Mouse (Mus musculus) lung, postnatal 0 days (tissue): ENCODE measurements at regions not wholly inside any gene's neighbourhood (a gene's known extent, or its start where the extent isn't known, plus 50 kb on each side); places are given as distances from the start of the nearest gene placed in this dataset.

Experiments used
- ATAC-seq: fragments of 200-750 bp; cut with Nextera tagmentation; 2 replicates; pipeline ENCODE4 v1.8.0; 2017; ENCODE audit warnings: moderate library complexity
- DNase-seq: peaks from one replicate; pipeline ENCODE4 v3.0.0-alpha.2; 2016; ENCODE audit warnings: low spot score
- H3K27ac ChIP-seq: fragments of 300-500 bp; sonication (generic); 2 replicates; pipeline ENCODE4 v1.5.1; 2014; ENCODE audit warnings: antibody characterized with exemption, mild to moderate bottlenecking, low read length, mixed read lengths
- H3K27me3 ChIP-seq: fragments of 300-500 bp; sonication (generic); replicated peaks from 2 replicates; pipeline ENCODE4 v1.6.1; 2014; ENCODE audit warnings: low read length, mixed read lengths; ENCODE audit not compliant: insufficient read depth
- H3K36me3 ChIP-seq: fragments of 300-500 bp; sonication (generic); 2 replicates; pipeline ENCODE4 v1.6.1; 2014; ENCODE audit warnings: low read length, mixed read lengths; ENCODE audit not compliant: insufficient read depth
- H3K4me1 ChIP-seq: fragments of 300-500 bp; sonication (generic); 2 replicates; pipeline ENCODE4 v1.6.1; 2014; ENCODE audit warnings: antibody characterized with exemption, low read depth, low read length, mixed read lengths; ENCODE audit not compliant: insufficient read depth
- H3K4me2 ChIP-seq: fragments of 300-500 bp; sonication (generic); replicated peaks from 2 replicates; pipeline ENCODE4 v1.6.1; 2014; ENCODE audit warnings: low read depth, mild to moderate bottlenecking, low read length, moderate library complexity, mixed read lengths
- H3K4me3 ChIP-seq: fragments of 300-500 bp; sonication (generic); 2 replicates; pipeline ENCODE4 v1.5.1; 2014; ENCODE audit warnings: low read depth, low read length
- H3K9ac ChIP-seq: fragments of 300-500 bp; sonication (generic); replicated peaks from 2 replicates; pipeline ENCODE4 v1.6.1; 2014; ENCODE audit warnings: low read depth, mild to moderate bottlenecking
- H3K9me3 ChIP-seq: fragments of 300-500 bp; sonication (generic); 2 replicates; pipeline ENCODE4 v1.6.1; 2016; ENCODE audit warnings: low read length, mixed read lengths
- CTCF ChIP-seq: IDR thresholded peaks from 2 replicates; pipeline ENCODE4 v1.5.1; 2016; ENCODE audit warnings: antibody characterized with exemption, mild to moderate bottlenecking
- EP300 ChIP-seq: IDR thresholded peaks from 2 replicates; pipeline ENCODE4 v1.6.1; 2016; ENCODE audit warnings: antibody characterized with exemption, mild to moderate bottlenecking, control low read depth
- WGBS: fragments of 180-500 bp; shearing (Covaris S2); extraction: QIAGEN DNeasy Blood & Tissue Kit; methylation state at CpG from one replicate; pipeline ENCODE4 v1.1.7; 2014; 5-methylcytosine and 5-hydroxymethylcytosine counted together

DNA sequence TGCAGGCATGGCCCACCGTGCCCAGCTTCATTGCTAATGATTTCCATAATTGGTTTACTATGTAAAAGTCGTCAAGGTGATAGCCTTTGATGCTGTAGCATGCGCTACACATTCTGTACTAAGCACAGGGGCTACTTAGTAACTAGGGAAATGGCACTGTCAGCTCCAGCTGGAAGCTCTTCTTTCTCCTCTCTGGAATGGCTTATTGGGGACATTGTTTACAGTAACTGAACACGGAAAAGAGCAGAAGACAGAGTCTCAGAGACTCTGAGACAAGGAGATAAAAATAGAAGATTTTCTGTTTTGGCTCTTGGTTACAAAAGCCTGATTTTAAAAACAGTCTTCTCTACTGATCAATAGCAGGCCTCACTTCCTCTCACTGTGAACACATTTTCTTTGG, 178.3 kb downstream of the Ktn1 start:
- no peaks in the 10 kb centered on the region for H3K36me3 ChIP-seq
- no peak overlapping the region for H3K9ac ChIP-seq
- H3K27ac ChIP-seq = 0 out of 2 replicates have a peak overlapping the region, but pooled peaks have one; percentile 20
- no peak overlapping the region for H3K4me2 ChIP-seq
- H3K27me3 ChIP-seq = no peaks in the 10 kb centered on the region
- 54% methylated on average over 4 of the region's 4 CpGs for WGBS
- no peak overlapping the region for H3K4me3 ChIP-seq
- ATAC-seq (peak; percentile 54), DNase-seq (peak; percentile 79)
- TF ChIP-seq CTCF (no peak), EP300 (no peak)
- H3K9me3 ChIP-seq = no peaks in the 10 kb centered on the region
- H3K4me1 ChIP-seq = no peaks in the 10 kb centered on the region

DNA sequence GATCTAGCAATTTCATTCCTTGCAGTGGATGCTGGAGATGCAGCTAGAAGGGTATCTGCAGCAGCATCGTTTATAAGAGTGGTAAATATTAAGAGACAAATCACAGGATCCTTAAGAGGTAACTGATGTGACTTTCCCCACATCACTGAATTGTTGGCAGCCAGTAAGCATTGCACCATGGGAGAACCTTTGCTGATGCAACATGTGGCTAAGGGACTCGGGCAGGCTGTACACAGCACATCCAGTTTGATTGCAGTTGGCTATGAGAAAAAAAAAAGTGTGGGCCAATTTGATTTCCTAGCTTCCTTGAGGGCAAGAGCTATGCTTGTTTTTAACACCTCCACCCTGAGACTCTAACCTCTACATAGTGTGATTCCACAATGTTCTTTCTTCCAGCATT, 179.4 kb downstream of the Ktn1 start:
- no peak overlapping the region for H3K4me3 ChIP-seq
- 0 out of 2 replicates have a peak, but pooled peaks have one; percentile 11 for ATAC-seq
- no peaks in the 10 kb centered on the region for H3K9me3 ChIP-seq
- H3K9ac ChIP-seq = no peak overlapping the region
- H3K4me2 ChIP-seq = no peak overlapping the region
- peak; percentile 48 for DNase-seq
- TF ChIP-seq CTCF (no peak), EP300 (no peak)
- H3K4me1 ChIP-seq = no peaks in the 10 kb centered on the region
- H3K36me3 ChIP-seq = no peaks in the 10 kb centered on the region
- H3K27ac ChIP-seq = no peak overlapping the region
- WGBS = 70% methylated on average over 2 of the region's 2 CpGs
- no peaks in the 10 kb centered on the region for H3K27me3 ChIP-seq

DNA sequence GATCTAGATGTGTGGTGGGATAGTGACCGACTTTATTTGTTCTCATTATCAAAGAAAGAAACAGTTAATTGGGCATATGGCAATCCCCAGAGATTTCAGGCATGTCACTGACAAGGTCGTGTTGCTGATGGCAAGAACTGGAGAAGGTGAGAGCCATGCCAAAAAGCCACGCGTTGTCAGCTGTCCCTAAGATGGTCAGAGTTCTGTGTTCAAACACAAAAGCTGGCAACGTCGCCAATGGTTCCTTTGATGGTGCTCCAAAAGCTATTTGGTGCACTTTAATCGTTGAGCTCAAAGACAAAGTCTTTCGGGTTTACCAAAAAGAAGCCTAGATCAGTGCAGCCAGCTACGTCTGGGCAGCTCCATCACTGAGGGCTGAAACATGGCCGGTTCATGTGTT, 185.4 kb downstream of the Ktn1 start:
- H3K4me3 ChIP-seq = no peak overlapping the region
- H3K27me3 ChIP-seq = no peaks in the 10 kb centered on the region
- H3K4me2 ChIP-seq = no peak overlapping the region
- no peaks in the 10 kb centered on the region for H3K36me3 ChIP-seq
- H3K4me1 ChIP-seq = no peaks in the 10 kb centered on the region
- H3K9me3 ChIP-seq = no peaks in the 10 kb centered on the region
- no peak for ATAC-seq
- 61% methylated on average over 10 of the region's 10 CpGs for WGBS
- TF ChIP-seq CTCF (no peak), EP300 (no peak)
- H3K27ac ChIP-seq = no peak overlapping the region
- DNase-seq = no peak
- H3K9ac ChIP-seq = no peak overlapping the region

DNA sequence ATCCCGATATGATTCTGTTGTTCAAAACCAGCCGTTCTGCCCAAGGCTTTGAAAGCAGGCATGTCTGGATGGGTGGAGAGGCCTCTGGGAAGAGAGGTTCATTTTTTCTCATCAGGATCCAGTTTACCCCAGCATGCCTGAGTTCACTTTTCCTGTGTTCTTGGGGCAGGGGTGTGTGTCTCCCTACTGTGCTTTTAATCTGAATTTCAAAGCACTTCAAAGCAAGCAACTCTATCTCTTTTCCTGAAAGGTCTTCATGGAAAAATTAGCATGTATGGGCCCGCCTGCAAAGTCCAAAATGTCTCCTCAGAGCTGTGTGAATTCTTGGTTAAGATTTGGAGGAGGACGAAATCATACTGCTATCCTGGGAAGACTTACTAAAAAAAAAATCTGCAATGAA, 187.2 kb downstream of the Ktn1 start:
- Histone ChIP-seq H3K4me1 (no peaks in the 10 kb centered on the region), H3K9me3 (no peaks in the 10 kb centered on the region), H3K27me3 (no peaks in the 10 kb centered on the region), H3K9ac (no peak overlapping the region), H3K4me2 (no peak overlapping the region), H3K4me3 (no peak overlapping the region), H3K27ac (no peak overlapping the region), H3K36me3 (no peaks in the 10 kb centered on the region)
- DNase-seq (no peak), ATAC-seq (no peak)
- no peak for TF ChIP-seq EP300
- no peak for TF ChIP-seq CTCF
- 78% methylated on average over 4 of the region's 4 CpGs for WGBS

DNA sequence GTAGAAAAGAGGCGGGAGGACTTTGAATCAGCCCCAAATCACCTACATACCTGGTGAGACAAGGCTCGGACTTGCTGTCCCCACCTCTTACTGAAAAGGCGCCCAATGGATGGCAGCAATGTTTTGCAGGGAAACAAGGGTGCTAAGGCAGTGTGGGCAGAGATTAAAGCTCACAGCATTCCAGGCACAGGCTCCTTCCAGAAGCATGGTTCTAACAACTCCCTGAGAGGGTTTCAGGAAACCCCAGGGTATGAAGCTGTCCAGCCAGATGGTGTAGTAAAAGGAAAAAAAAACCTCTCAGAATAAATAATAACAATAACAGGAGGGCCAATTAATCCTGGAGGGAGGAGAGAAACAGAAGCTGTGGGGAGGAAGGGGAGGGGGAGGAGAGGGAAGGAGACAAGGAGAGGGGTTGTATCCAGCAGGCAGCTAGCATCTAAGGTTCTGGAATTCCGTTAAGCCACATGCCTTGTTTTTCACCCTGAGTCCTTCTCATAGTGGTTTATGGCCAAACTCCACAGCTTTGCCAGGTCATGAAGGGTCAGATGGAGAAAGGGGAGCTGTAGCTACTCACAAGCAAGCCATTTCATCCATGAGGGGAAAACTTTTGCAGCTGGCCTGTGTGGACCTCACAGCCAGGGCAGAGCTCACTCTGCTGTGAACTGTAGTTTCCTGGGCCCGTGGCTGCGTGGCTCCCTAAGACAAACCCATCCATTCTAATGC, 191.4 kb downstream of the Ktn1 start:
- Histone ChIP-seq H3K36me3 (no peaks in the 10 kb centered on the region), H3K9me3 (no peaks in the 10 kb centered on the region), H3K4me1 (no peaks in the 10 kb centered on the region), H3K27ac (peak overlapping the region; percentile 14; the same call in 1 of the 2 replicates), H3K27me3 (no peaks in the 10 kb centered on the region), H3K4me3 (no peak overlapping the region), H3K4me2 (no peak overlapping the region), H3K9ac (no peak overlapping the region)
- WGBS = 71% methylated on average over 6 of the region's 6 CpGs
- ATAC-seq (peak; percentile 77), DNase-seq (peak; percentile 73)
- TF ChIP-seq EP300 (no peak), CTCF (no peak)

DNA sequence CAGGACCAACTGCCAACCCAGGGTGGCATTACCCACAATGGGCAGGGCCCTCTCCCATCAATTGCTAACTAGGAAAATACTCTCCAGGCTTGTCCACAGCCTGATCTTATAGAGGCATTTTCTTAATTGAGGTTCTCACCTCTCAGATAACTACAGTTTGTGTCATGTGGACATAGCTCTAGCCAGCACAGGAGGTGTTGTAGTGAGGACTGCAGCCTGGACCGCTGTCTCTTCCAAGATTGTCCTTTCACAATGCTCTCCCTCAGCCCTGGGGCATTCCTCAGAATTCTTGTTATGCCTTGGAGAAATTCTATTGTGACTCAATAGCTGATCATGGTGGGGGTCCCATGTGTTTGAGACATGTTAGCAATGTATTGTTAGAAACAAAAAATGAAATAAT, 196.1 kb downstream of the Ktn1 start:
- Histone ChIP-seq H3K9ac (no peak overlapping the region), H3K4me2 (no peak overlapping the region), H3K27me3 (no peaks in the 10 kb centered on the region), H3K36me3 (no peaks in the 10 kb centered on the region), H3K4me1 (no peaks in the 10 kb centered on the region), H3K9me3 (no peaks in the 10 kb centered on the region), H3K27ac (no peak overlapping the region), H3K4me3 (no peak overlapping the region)
- DNase-seq (peak; percentile 51), ATAC-seq (peak; percentile 58)
- WGBS = 55% methylated on average over 1 of the region's 1 CpGs
- TF ChIP-seq EP300 (no peak), CTCF (no peak)
